Mouse (Mus musculus) thymus, adult 2 months (tissue): ENCODE measurements around the gene Tfr2.

Experiments used
- CTCF ChIP-seq: fragments of 200-500 bp; IDR thresholded peaks from 2 replicates; pipeline ENCODE4 v1.5.1; 2012; ENCODE audit warnings: mild to moderate bottlenecking, control low read depth, low read length, moderate library complexity, borderline replicate concordance; ENCODE audit not compliant: control insufficient read depth, poor library complexity, insufficient read depth; ENCODE audit errors: extremely low read depth
- POLR2A ChIP-seq: fragments of 200-500 bp; IDR thresholded peaks from 2 replicates; pipeline ENCODE4 v1.6.1; 2012; ENCODE audit warnings: mild to moderate bottlenecking, low read length, control low read depth, moderate library complexity; ENCODE audit not compliant: control insufficient read depth, poor library complexity, insufficient read depth; ENCODE audit errors: extremely low read depth

- TF ChIP-seq CTCF: no peak; the same call in 1 of the 2 replicates
- TF ChIP-seq POLR2A: peak; percentile 59; the same call in 1 of the 2 replicates
These were observed 31.2 kb downstream of the Tfr2 start, which contains the start of gene Mospd3 for GRCm38 (mm10) chr5:137600619-137601364.
